Mouse (Mus musculus) adrenal gland, adult (tissue): ENCODE data around the gene Eepd1.
"Not testable (repeated sequence)": the region's sequence is repeated elsewhere in the genome, so short reads cannot be mapped to it uniquely, and the experiment has no call there.

Source experiments
- DNase-seq, 2 experiments: peaks; one replicate each; pipeline ENCODE4 v3.0.0; 2022 to 2023; ENCODE audit warnings: low spot score in 1 of 2; ENCODE audit not compliant: inconsistent age in 2 of 2

Gene Eepd1

GRCm38 (mm10) chr9:25481344-25482095 lies at the start of gene Eepd1:
Gene Eepd1 (plus strand): TSS chr9:25481547.
- DNase-seq: peak; percentile 98 to 99

GRCm38 (mm10) chr9:25438836-25439235 lies 42.5 kb upstream of the Eepd1 start:
- peak in 1 of 2 experiments; percentile 43 for DNase-seq

- DNase-seq: not testable (repeated sequence)
These were observed 41.3 kb upstream of the Eepd1 start for GRCm38 (mm10) chr9:25440046-25440445.

GRCm38 (mm10) chr9:25442041-25442440 lies 39.3 kb upstream of the Eepd1 start:
- no peak for DNase-seq

GRCm38 (mm10) chr9:25443029-25443428 lies 38.3 kb upstream of the Eepd1 start:
- peak in 1 of 2 experiments; percentile 39 for DNase-seq

- no peak for DNase-seq
These were observed 37.8 kb upstream of the Eepd1 start for GRCm38 (mm10) chr9:25443546-25443945.

GRCm38 (mm10) chr9:25450394-25450793 lies 31.0 kb upstream of the Eepd1 start:
- DNase-seq: no peak

- DNase-seq: peak in 1 of 2 experiments; percentile 38
These were observed 26.3 kb upstream of the Eepd1 start for GRCm38 (mm10) chr9:25455027-25455426.

- peak; percentile 84 to 94 for DNase-seq
These were observed 20.4 kb upstream of the Eepd1 start for GRCm38 (mm10) chr9:25460835-25461555.

GRCm38 (mm10) chr9:25464305-25464704 lies 17.0 kb upstream of the Eepd1 start:
- DNase-seq: no peak

- DNase-seq: no peak
These were observed 1.8 kb upstream of the Eepd1 start for GRCm38 (mm10) chr9:25479392-25480020.

GRCm38 (mm10) chr9:25480676-25481075 lies 671 bp upstream of the Eepd1 start:
- DNase-seq: peak in 1 of 2 experiments; percentile 47

- peak; percentile 60 to 86 for DNase-seq
These were observed 1.1 kb downstream of the Eepd1 start for GRCm38 (mm10) chr9:25482322-25482998.

GRCm38 (mm10) chr9:25482999-25483347 lies 1.6 kb downstream of the Eepd1 start:
- no peak for DNase-seq

- DNase-seq: peak in 1 of 2 experiments; percentile 77
These were observed 2.7 kb downstream of the Eepd1 start for GRCm38 (mm10) chr9:25483931-25484618.

GRCm38 (mm10) chr9:25484619-25484986 lies 3.3 kb downstream of the Eepd1 start:
- no peak for DNase-seq

- DNase-seq: peak in 1 of 2 experiments; percentile 64
These were observed 3.7 kb downstream of the Eepd1 start for GRCm38 (mm10) chr9:25485006-25485405.

- DNase-seq: peak in 1 of 2 experiments; percentile 90
These were observed 4.1 kb downstream of the Eepd1 start for GRCm38 (mm10) chr9:25485406-25485805.

GRCm38 (mm10) chr9:25486246-25486807 lies 5.0 kb downstream of the Eepd1 start:
- DNase-seq: peak in 1 of 2 experiments; percentile 78

- peak; percentile 82 to 94 for DNase-seq
These were observed 6.2 kb downstream of the Eepd1 start for GRCm38 (mm10) chr9:25487446-25488110.
